Mouse (Mus musculus) forebrain, embryonic 10.5 days (tissue): ENCODE data around the gene Cracr2b. TPM values are rescaled to one million over a fixed set of nuclear protein-coding genes. Genes with fewer than 3 reads are reported as not detected.

Experiments
- DNase-seq: peaks from one replicate; pipeline ENCODE4 v3.0.0-alpha.2; 2017; ENCODE audit warnings: low spot score; ENCODE audit errors: extremely low spot score
- H3K27ac ChIP-seq: fragments of 300-500 bp; sonication (generic); 2 replicates; pipeline ENCODE4 v1.5.1; 2016; ENCODE audit warnings: mild to moderate bottlenecking
- H3K27me3 ChIP-seq: fragments of 300-500 bp; sonication (generic); 2 replicates; pipeline ENCODE4 v1.6.1; 2016; ENCODE audit warnings: mild to moderate bottlenecking; ENCODE audit not compliant: poor library complexity, severe bottlenecking
- H3K36me3 ChIP-seq: fragments of 300-500 bp; sonication (generic); replicated peaks from 2 replicates; pipeline ENCODE4 v1.6.1; 2016; ENCODE audit warnings: mild to moderate bottlenecking, moderate library complexity
- H3K4me1 ChIP-seq: fragments of 300-500 bp; sonication (generic); 2 replicates; pipeline ENCODE4 v1.6.1; 2016
- H3K4me3 ChIP-seq: fragments of 300-500 bp; sonication (generic); 2 replicates; pipeline ENCODE4 v1.5.1; 2016; ENCODE audit warnings: mild to moderate bottlenecking, moderate library complexity
- H3K9me3 ChIP-seq: fragments of 300-500 bp; sonication (generic); 2 replicates; pipeline ENCODE4 v1.6.1; 2016; ENCODE audit warnings: mild to moderate bottlenecking, moderate library complexity
- WGBS: fragments of 180-500 bp; shearing (Covaris S2); methylation state at CpG from one replicate; pipeline ENCODE4 v1.1.7; 2016; 5-methylcytosine and 5-hydroxymethylcytosine counted together
- polyA plus RNA-seq: library from polyadenylated mRNA; unstranded; fragments of >200 nt; fragmentation: Nextera tagmentation; extraction: Ambion mirVana; gene quantifications from 2 replicates; pipeline ENCODE4 v1.2.1, GENCODE M21; 2016

Gene Cracr2b
- polyA plus RNA-seq, 1 experiment from 2014 or later = 6.2 TPM

GRCm38 (mm10) chr7:141480842-141481497 is 20.1 kb downstream of the Cracr2b start:
- WGBS = 10% methylated on average over 10 of the region's 10 CpGs

GRCm38 (mm10) chr7:141481498-141482401 is 20.9 kb downstream of the Cracr2b start:
- H3K36me3 ChIP-seq = no peaks in the 10 kb centered on the region; the same call in 1 of the 2 replicates
- no peaks in the 10 kb centered on the region for H3K9me3 ChIP-seq
- peak overlapping the region; percentile 76 for H3K4me3 ChIP-seq
- H3K4me1 ChIP-seq = peaks cover 46% of the 10 kb centered on the region
- WGBS = under 1% methylated on average over 81 of the region's 81 CpGs
- H3K27ac ChIP-seq = peak overlapping the region; percentile 82
- DNase-seq = peak; percentile 71
- H3K27me3 ChIP-seq = peaks cover 51% of the 10 kb centered on the region

More at GRCm38 (mm10) chr7:141480842-141481497, 20.1 kb downstream of the Cracr2b start:
- Histone ChIP-seq H3K4me3 (peak overlapping the region; percentile 76), H3K9me3 (no peaks in the 10 kb centered on the region), H3K27ac (peak overlapping the region; percentile 82; the same call in 1 of the 2 replicates), H3K36me3 (no peaks in the 10 kb centered on the region), H3K4me1 (peaks cover 54% of the 10 kb centered on the region), H3K27me3 (peaks cover 59% of the 10 kb centered on the region)
- peak; percentile 61 for DNase-seq

GRCm38 (mm10) chr7:141482531-141483024 is 21.7 kb downstream of the Cracr2b start:
- Histone ChIP-seq H3K4me3 (peak overlapping the region; percentile 76), H3K27me3 (peaks cover 43% of the 10 kb centered on the region), H3K4me1 (peaks cover 38% of the 10 kb centered on the region), H3K36me3 (no peaks in the 10 kb centered on the region; the same call in 1 of the 2 replicates), H3K27ac (peak overlapping the region; percentile 82), H3K9me3 (no peaks in the 10 kb centered on the region)
- WGBS = 10% methylated on average over 11 of the region's 11 CpGs
- no peak for DNase-seq

- peak overlapping the region; percentile 76 for H3K4me3 ChIP-seq
- H3K27ac ChIP-seq = no peak overlapping the region
- H3K36me3 ChIP-seq = no peaks in the 10 kb centered on the region; the same call in 1 of the 2 replicates
- no peaks in the 10 kb centered on the region for H3K9me3 ChIP-seq
- whole genome bisulfite sequencing = 71% methylated on average over 6 of the region's 6 CpGs
- no peak for DNase-seq
- H3K27me3 ChIP-seq = peaks cover 37% of the 10 kb centered on the region
- H3K4me1 ChIP-seq = peaks cover 32% of the 10 kb centered on the region
These were observed 22.3 kb downstream of the Cracr2b start for GRCm38 (mm10) chr7:141483114-141483653.

GRCm38 (mm10) chr7:141484186-141485120 is 23.6 kb downstream of the Cracr2b start:
- H3K9me3 ChIP-seq = no peaks in the 10 kb centered on the region
- 81% methylated on average over 5 of the region's 5 CpGs for WGBS
- H3K4me3 ChIP-seq = no peak overlapping the region

GRCm38 (mm10) chr7:141485186-141485585 is 24.3 kb downstream of the Cracr2b start:
- Histone ChIP-seq H3K27me3 (peaks cover 35% of the 10 kb centered on the region), H3K27ac (no peak overlapping the region)
- 82% methylated on average over 2 of the region's 2 CpGs for WGBS

More at GRCm38 (mm10) chr7:141484186-141485120, 23.6 kb downstream of the Cracr2b start:
- peaks cover 35% of the 10 kb centered on the region for H3K27me3 ChIP-seq
- H3K27ac ChIP-seq = no peak overlapping the region
- H3K4me1 ChIP-seq = peaks cover 30% of the 10 kb centered on the region
- H3K36me3 ChIP-seq = no peaks in the 10 kb centered on the region; the same call in 1 of the 2 replicates
- no peak for DNase-seq

GRCm38 (mm10) chr7:141485606-141486005 is 24.7 kb downstream of the Cracr2b start:
- H3K27me3 ChIP-seq = peaks cover 35% of the 10 kb centered on the region
- peaks cover 30% of the 10 kb centered on the region for H3K4me1 ChIP-seq
- no peak overlapping the region for H3K4me3 ChIP-seq
- H3K9me3 ChIP-seq = no peaks in the 10 kb centered on the region
- DNase-seq = no peak
- 86% methylated on average over 2 of the region's 2 CpGs for WGBS
- H3K27ac ChIP-seq = no peak overlapping the region
- peaks cover 2% of the 10 kb centered on the region; the same call in 1 of the 2 replicates for H3K36me3 ChIP-seq

More at GRCm38 (mm10) chr7:141485186-141485585, 24.3 kb downstream of the Cracr2b start:
- H3K36me3 ChIP-seq = no peaks in the 10 kb centered on the region; the same call in 1 of the 2 replicates
- no peak for DNase-seq
- no peak overlapping the region for H3K4me3 ChIP-seq
- peaks cover 30% of the 10 kb centered on the region for H3K4me1 ChIP-seq
- no peaks in the 10 kb centered on the region for H3K9me3 ChIP-seq

GRCm38 (mm10) chr7:141486239-141486638 is 25.3 kb downstream of the Cracr2b start:
- 97% methylated on average over 1 of the region's 1 CpGs for WGBS
- Histone ChIP-seq H3K4me3 (no peak overlapping the region), H3K36me3 (peaks cover 8% of the 10 kb centered on the region), H3K27me3 (peaks cover 32% of the 10 kb centered on the region), H3K27ac (no peak overlapping the region), H3K9me3 (no peaks in the 10 kb centered on the region), H3K4me1 (peaks cover 24% of the 10 kb centered on the region)
- no peak for DNase-seq

GRCm38 (mm10) chr7:141487141-141487540 is 26.2 kb downstream of the Cracr2b start:
- Histone ChIP-seq H3K4me3 (no peak overlapping the region), H3K4me1 (peaks cover 14% of the 10 kb centered on the region), H3K9me3 (no peaks in the 10 kb centered on the region), H3K27me3 (peaks cover 23% of the 10 kb centered on the region), H3K27ac (no peak overlapping the region), H3K36me3 (peaks cover 17% of the 10 kb centered on the region)
- DNase-seq = no peak
- 86% methylated on average over 7 of the region's 7 CpGs for WGBS

- Histone ChIP-seq H3K27ac (no peak overlapping the region), H3K4me3 (no peak overlapping the region), H3K9me3 (no peaks in the 10 kb centered on the region), H3K27me3 (no peaks in the 10 kb centered on the region), H3K36me3 (peaks cover 48% of the 10 kb centered on the region), H3K4me1 (no peaks in the 10 kb centered on the region)
- WGBS = 79% methylated on average over 2 of the region's 2 CpGs
- DNase-seq = no peak
These were observed 30.3 kb downstream of the Cracr2b start for GRCm38 (mm10) chr7:141491151-141491550.

GRCm38 (mm10) chr7:141492738-141493137 is 31.8 kb downstream of the Cracr2b start:
- no peak for DNase-seq
- H3K36me3 ChIP-seq = peaks cover 48% of the 10 kb centered on the region
- H3K27ac ChIP-seq = no peak overlapping the region
- no peaks in the 10 kb centered on the region for H3K27me3 ChIP-seq
- no peak overlapping the region for H3K4me3 ChIP-seq
- 88% methylated on average over 5 of the region's 5 CpGs for WGBS
- no peaks in the 10 kb centered on the region for H3K4me1 ChIP-seq
- H3K9me3 ChIP-seq = no peaks in the 10 kb centered on the region
